15 mouse cellular contexts compared by ENCODE assay signal in genomic region chr9:63490521-63491307, GRCm38 (mm10).
DNase-seq lines count a peak whose midpoint lies in the region; ATAC-seq lines count a peak whose summit lies in the region.
"Had no signal": no experiment of that assay in that cellular context is flagged by ENCODE, and none has a peak within 500 bp of the region (broad histone marks: within the 10 kb centered on the region; RNA-seq: fewer than 3 reads in every experiment).

No protein-coding gene starts in this region.

- 0 out of 2 replicates have a peak, but pooled peaks cover 3% of the 10 kb centered on the region for H3K27me3 ChIP-seq in embryonic facial prominence, embryonic 14.5 days (replicated peaks; ENCODE audit: control insufficient read depth, insufficient read depth, low read length)
- H3K27me3 ChIP-seq in embryonic facial prominence, embryonic 10.5 days (replicated peaks; ENCODE audit: low read depth, poor library complexity, severe bottlenecking), result peaks cover 24% of the 10 kb centered on the region

- H3K9me3 ChIP-seq in embryonic facial prominence, embryonic 14.5 days (ENCODE audit: control insufficient read depth, low read length), result no peaks in the 10 kb centered on the region
- H3K9me3 ChIP-seq in embryonic facial prominence, embryonic 10.5 days, result no peaks in the 10 kb centered on the region
- H3K9me3 ChIP-seq: embryonic facial prominence, embryonic 13.5 days; kidney, embryonic 15.5 days had no signal

- H3K9ac ChIP-seq in embryonic facial prominence, embryonic 14.5 days (ENCODE audit: low read depth, low read length), result no peak overlapping the region
- H3K9ac ChIP-seq: embryonic facial prominence, embryonic 13.5 days; kidney, embryonic 15.5 days had no signal

- H3K4me1 ChIP-seq in embryonic facial prominence, embryonic 14.5 days (ENCODE audit: control insufficient read depth, insufficient read depth, low read length), result no peaks in the 10 kb centered on the region
- peaks cover 10% of the 10 kb centered on the region for H3K4me1 ChIP-seq in embryonic facial prominence, embryonic 10.5 days
- H3K4me1 ChIP-seq: kidney, embryonic 15.5 days had no signal

- H3K4me3 ChIP-seq in embryonic facial prominence, embryonic 14.5 days (ENCODE audit: low read depth, low read length), result no peak overlapping the region
- H3K4me3 ChIP-seq in embryonic facial prominence, embryonic 10.5 days, result no peak overlapping the region
- H3K4me3 ChIP-seq: embryonic facial prominence, embryonic 13.5 days; kidney, embryonic 15.5 days had no signal

- H3K4me2 ChIP-seq in embryonic facial prominence, embryonic 14.5 days (ENCODE audit: low read depth, low read length), result no peak overlapping the region
- H3K4me2 ChIP-seq: embryonic facial prominence, embryonic 13.5 days; heart, embryonic 11.5 days; kidney, embryonic 15.5 days; liver, embryonic 11.5 days had no signal

- no peak overlapping the region for H3K27ac ChIP-seq in embryonic facial prominence, embryonic 14.5 days (replicated peaks; ENCODE audit: low read depth, low read length)
- H3K27ac ChIP-seq in embryonic facial prominence, embryonic 10.5 days (replicated peaks), result no peak overlapping the region
- H3K27ac ChIP-seq: embryonic facial prominence, embryonic 13.5 days; kidney, embryonic 15.5 days; stomach, postnatal 0 days had no signal

- peak; percentile 31 for DNase-seq in embryonic facial prominence, embryonic 14.5 days (ENCODE audit: low spot score)
- no peak for DNase-seq in embryonic facial prominence, embryonic 10.5 days (ENCODE audit: low spot score)
- DNase-seq in right cerebral cortex, postnatal 10 days (ENCODE audit: low spot score in 2 of 2), result peak; percentile 23 to 36
- DNase-seq in right cerebral cortex, postnatal 36 days (ENCODE audit: low spot score in 2 of 2), result no peak
- peak; percentile 18 to 21 for DNase-seq in layer of hippocampus, postnatal 36 days
- DNase-seq in kidney, postnatal 25 days, result no peak
- DNase-seq in thymus, postnatal 4 days, result no peak
- DNase-seq in frontal cortex, postnatal 36 days (ENCODE audit: low spot score in 2 of 2), result no peak
- DNase-seq: lung, postnatal 10 days had no signal

- 63% methylated on average over 12 of the region's 12 CpGs for WGBS in embryonic facial prominence, embryonic 14.5 days
- WGBS in embryonic facial prominence, embryonic 10.5 days, result 70% methylated on average over 12 of the region's 12 CpGs

- no peaks in the 10 kb centered on the region for H3K36me3 ChIP-seq in embryonic facial prominence, embryonic 14.5 days (ENCODE audit: control insufficient read depth, insufficient read depth, low read length)
- no peaks in the 10 kb centered on the region for H3K36me3 ChIP-seq in embryonic facial prominence, embryonic 10.5 days (replicated peaks)
- H3K36me3 ChIP-seq: embryonic facial prominence, embryonic 13.5 days; kidney, embryonic 15.5 days had no signal

- ATAC-seq in embryonic facial prominence, embryonic 14.5 days (ENCODE audit: low read depth), result no peak
- ATAC-seq: activated CD4-positive, CD25-positive, alpha-beta regulatory T cell, adult 4 months had no signal

Comparison
In these comparisons a context has a peak if more than half of its experiments do, and no peak if none do; other contexts are left out.
1. DNase-seq: peak in embryonic facial prominence, embryonic 14.5 days (single experiment), right cerebral cortex, postnatal 10 days (2 of 2) and layer of hippocampus, postnatal 36 days (2 of 2); none in embryonic facial prominence, embryonic 10.5 days (single experiment), right cerebral cortex, postnatal 36 days (0 of 2), kidney, postnatal 25 days (0 of 2), thymus, postnatal 4 days (single experiment) and frontal cortex, postnatal 36 days (0 of 2).